Mouse (Mus musculus): ENCODE data around the gene Esr1. TPM values are rescaled to one million over a fixed set of nuclear protein-coding genes. Genes with fewer than 3 reads are reported as not detected.
A peak's percentile ranks its signal among the peaks of the same experiment; 100 is the strongest.
"Not testable (repeated sequence)": the region's sequence is repeated elsewhere in the genome, so short reads cannot be mapped to it uniquely, and the experiment has no call there.

Esr1 gene
- polyA plus RNA-seq, 1 experiment from 2014 or later = 0.82 TPM

- Histone ChIP-seq H3K27me3 (no peaks in the 10 kb centered on the region), H3K36me3 (no peaks in the 10 kb centered on the region), H3K4me1 (no peaks in the 10 kb centered on the region), H3K9ac (no peak overlapping the region), H3K4me3 (no peak overlapping the region), H3K9me3 (no peaks in the 10 kb centered on the region), H3K4me2 (no peak overlapping the region), H3K27ac (no peak overlapping the region)
- 78% methylated on average over 5 of the region's 5 CpGs for WGBS
- no peak for ATAC-seq (ENCODE audit: insufficient number of reproducible peaks, low FRiP score, low TSS enrichment, low read depth)
Measured at GRCm38 (mm10) chr10:4665380-4665779, 54.0 kb downstream of the Esr1 start.

- Histone ChIP-seq H3K36me3 (no peaks in the 10 kb centered on the region), H3K9ac (no peak overlapping the region), H3K27me3 (no peaks in the 10 kb centered on the region), H3K9me3 (no peaks in the 10 kb centered on the region), H3K4me3 (no peak overlapping the region), H3K4me1 (no peaks in the 10 kb centered on the region), H3K27ac (no peak overlapping the region), H3K4me2 (no peak overlapping the region)
- WGBS = 79% methylated on average over 2 of the region's 2 CpGs
- no peak for ATAC-seq (ENCODE audit: insufficient number of reproducible peaks, low FRiP score, low TSS enrichment, low read depth)
Measured at GRCm38 (mm10) chr10:4667006-4667405, 55.6 kb downstream of the Esr1 start.

GRCm38 (mm10) chr10:4670053-4670452 lies 58.7 kb downstream of the Esr1 start:
- no peak overlapping the region for H3K27ac ChIP-seq
- H3K27me3 ChIP-seq = no peaks in the 10 kb centered on the region
- no peak overlapping the region for H3K4me3 ChIP-seq
- no peaks in the 10 kb centered on the region for H3K36me3 ChIP-seq
- no peaks in the 10 kb centered on the region for H3K4me1 ChIP-seq
- 59% methylated on average over 2 of the region's 2 CpGs for WGBS
- no peaks in the 10 kb centered on the region for H3K9me3 ChIP-seq
- H3K9ac ChIP-seq = no peak overlapping the region
- no peak for ATAC-seq (ENCODE audit: insufficient number of reproducible peaks, low FRiP score, low TSS enrichment, low read depth)
- H3K4me2 ChIP-seq = no peak overlapping the region

GRCm38 (mm10) chr10:4671876-4672275 lies 60.5 kb downstream of the Esr1 start:
- no peaks in the 10 kb centered on the region for H3K9me3 ChIP-seq
- ATAC-seq (ENCODE audit: insufficient number of reproducible peaks, low FRiP score, low TSS enrichment, low read depth) = no peak
- no peak overlapping the region for H3K4me2 ChIP-seq
- H3K9ac ChIP-seq = no peak overlapping the region
- no peaks in the 10 kb centered on the region for H3K27me3 ChIP-seq
- H3K27ac ChIP-seq = no peak overlapping the region
- no peak overlapping the region for H3K4me3 ChIP-seq
- WGBS = 78% methylated on average over 3 of the region's 3 CpGs
- no peaks in the 10 kb centered on the region for H3K4me1 ChIP-seq
- H3K36me3 ChIP-seq = no peaks in the 10 kb centered on the region

GRCm38 (mm10) chr10:4673311-4673816 lies 62.0 kb downstream of the Esr1 start:
- H3K27me3 ChIP-seq = no peaks in the 10 kb centered on the region
- no peak overlapping the region for H3K27ac ChIP-seq
- H3K4me3 ChIP-seq = no peak overlapping the region
- WGBS = 77% methylated on average over 4 of the region's 4 CpGs
- ATAC-seq (ENCODE audit: insufficient number of reproducible peaks, low FRiP score, low TSS enrichment, low read depth) = no peak
- H3K36me3 ChIP-seq = no peaks in the 10 kb centered on the region
- no peaks in the 10 kb centered on the region for H3K9me3 ChIP-seq
- H3K4me1 ChIP-seq = no peaks in the 10 kb centered on the region
- H3K4me2 ChIP-seq = no peak overlapping the region
- no peak overlapping the region for H3K9ac ChIP-seq

- H3K36me3 ChIP-seq; H3K27me3 ChIP-seq; H3K27ac ChIP-seq; ATAC-seq (ENCODE audit: insufficient number of reproducible peaks, low FRiP score, low TSS enrichment, low read depth); H3K9ac ChIP-seq; H3K4me3 ChIP-seq; H3K9me3 ChIP-seq; H3K4me1 ChIP-seq: not testable (repeated sequence)
- WGBS = 20% methylated on average over 14 of the region's 14 CpGs
- H3K4me2 ChIP-seq = peak overlapping the region; percentile 36
Measured at GRCm38 (mm10) chr10:4674983-4675592, 63.7 kb downstream of the Esr1 start.

GRCm38 (mm10) chr10:4683106-4683505 lies 71.7 kb downstream of the Esr1 start:
- Histone ChIP-seq H3K4me3 (no peak overlapping the region), H3K9me3 (no peaks in the 10 kb centered on the region)
- WGBS = 81% methylated on average over 5 of the region's 5 CpGs

GRCm38 (mm10) chr10:4683711-4684265 lies 72.4 kb downstream of the Esr1 start:
- Histone ChIP-seq H3K9me3 (no peaks in the 10 kb centered on the region), H3K27me3 (no peaks in the 10 kb centered on the region), H3K4me2 (no peak overlapping the region), H3K9ac (no peak overlapping the region), H3K27ac (no peak overlapping the region), H3K4me3 (no peak overlapping the region), H3K4me1 (no peaks in the 10 kb centered on the region), H3K36me3 (no peaks in the 10 kb centered on the region)
- ATAC-seq (ENCODE audit: insufficient number of reproducible peaks, low FRiP score, low TSS enrichment, low read depth) = no peak
- WGBS = 77% methylated on average over 12 of the region's 12 CpGs

More at GRCm38 (mm10) chr10:4683106-4683505, 71.7 kb downstream of the Esr1 start:
- Histone ChIP-seq H3K36me3 (no peaks in the 10 kb centered on the region), H3K27ac (no peak overlapping the region), H3K4me1 (no peaks in the 10 kb centered on the region), H3K27me3 (no peaks in the 10 kb centered on the region), H3K4me2 (no peak overlapping the region), H3K9ac (no peak overlapping the region)
- no peak for ATAC-seq (ENCODE audit: insufficient number of reproducible peaks, low FRiP score, low TSS enrichment, low read depth)

GRCm38 (mm10) chr10:4694336-4694865 lies 83.0 kb downstream of the Esr1 start:
- WGBS = 46% methylated on average over 7 of the region's 7 CpGs
- H3K9me3 ChIP-seq = no peaks in the 10 kb centered on the region
- no peak overlapping the region for H3K9ac ChIP-seq
- H3K4me3 ChIP-seq = no peak overlapping the region
- no peaks in the 10 kb centered on the region for H3K36me3 ChIP-seq
- ATAC-seq (ENCODE audit: insufficient number of reproducible peaks, low FRiP score, low TSS enrichment, low read depth) = no peak
- H3K4me2 ChIP-seq = no peak overlapping the region
- H3K27me3 ChIP-seq = no peaks in the 10 kb centered on the region
- H3K27ac ChIP-seq = no peak overlapping the region
- no peaks in the 10 kb centered on the region for H3K4me1 ChIP-seq

- Histone ChIP-seq H3K9me3 (no peaks in the 10 kb centered on the region), H3K4me2 (peak overlapping the region; percentile 59), H3K27me3 (peaks cover 34% of the 10 kb centered on the region), H3K4me3 (peak overlapping the region; percentile 35), H3K9ac (no peak overlapping the region), H3K36me3 (no peaks in the 10 kb centered on the region), H3K27ac (no peak overlapping the region), H3K4me1 (peaks cover 20% of the 10 kb centered on the region)
- no peak for ATAC-seq (ENCODE audit: insufficient number of reproducible peaks, low FRiP score, low TSS enrichment, low read depth)
- WGBS = 2% methylated on average over 15 of the region's 15 CpGs
Measured at GRCm38 (mm10) chr10:4709915-4710314, 98.5 kb downstream of the Esr1 start.

- Histone ChIP-seq H3K4me1 (peaks cover 20% of the 10 kb centered on the region), H3K36me3 (no peaks in the 10 kb centered on the region), H3K4me3 (no peak overlapping the region), H3K9ac (no peak overlapping the region), H3K4me2 (no peak overlapping the region), H3K9me3 (no peaks in the 10 kb centered on the region), H3K27ac (no peak overlapping the region), H3K27me3 (peaks cover 34% of the 10 kb centered on the region)
- ATAC-seq (ENCODE audit: insufficient number of reproducible peaks, low FRiP score, low TSS enrichment, low read depth) = no peak
- 59% methylated on average over 5 of the region's 5 CpGs for WGBS
Measured at GRCm38 (mm10) chr10:4711434-4711833, 100.0 kb downstream of the Esr1 start.

GRCm38 (mm10) chr10:4712061-4712908 lies 100.9 kb downstream of the Esr1 start:
- peak overlapping the region; percentile 49 for H3K4me3 ChIP-seq
- 2% methylated on average over 62 of the region's 68 CpGs for whole genome bisulfite sequencing
- H3K9me3 ChIP-seq = no peaks in the 10 kb centered on the region
- H3K9ac ChIP-seq = 0 out of 2 replicates have a peak overlapping the region, but pooled peaks have one; percentile 21
- peaks cover 20% of the 10 kb centered on the region for H3K4me1 ChIP-seq
- H3K4me2 ChIP-seq = peak overlapping the region; percentile 94
- no peak overlapping the region for H3K27ac ChIP-seq
- H3K27me3 ChIP-seq = peaks cover 34% of the 10 kb centered on the region
- ATAC-seq (ENCODE audit: insufficient number of reproducible peaks, low FRiP score, low TSS enrichment, low read depth) = 0 out of 2 replicates have a peak, but pooled peaks have one; percentile 19
- no peaks in the 10 kb centered on the region for H3K36me3 ChIP-seq

All from limb, embryonic 15.5 days (tissue).